Mouse (Mus musculus): ENCODE measurements around the gene Nanog.
"Not testable (repeated sequence)": the region's sequence is repeated elsewhere in the genome, so short reads cannot be mapped to it uniquely, and the experiment has no call there.

Gene Nanog

GRCm38 (mm10) chr6:122702480-122703124, 4.7 kb upstream of the Nanog start:
- DNase-seq (ENCODE audit: low read depth in 2 of 2, low spot score in 2 of 2), result no peak

GRCm38 (mm10) chr6:122703251-122703650, 4.0 kb upstream of the Nanog start:
- DNase-seq (ENCODE audit: low read depth in 2 of 2, low spot score in 2 of 2), result no peak

DNA sequence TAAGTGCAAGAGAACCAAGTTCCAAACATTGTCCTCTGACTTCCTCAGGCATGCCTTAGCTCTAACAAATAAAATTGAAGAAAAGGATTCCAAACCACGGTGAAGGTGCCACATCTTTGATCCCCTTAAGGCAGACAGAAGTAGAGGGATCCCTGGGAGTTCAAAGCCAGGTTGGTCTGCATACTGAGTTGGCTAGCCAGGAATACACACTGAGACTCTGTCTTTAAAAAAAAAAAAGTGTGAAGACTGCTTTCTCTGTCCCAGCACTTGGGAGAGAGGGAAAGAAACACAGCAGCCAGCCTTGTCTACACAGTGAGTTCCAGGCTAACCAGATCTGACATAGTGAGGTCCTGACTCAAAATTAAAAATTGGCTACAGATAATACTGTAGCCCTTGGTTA, 3.6 kb upstream of the Nanog start:
- DNase-seq (ENCODE audit: low read depth in 2 of 2, low spot score in 2 of 2), result no peak

DNA sequence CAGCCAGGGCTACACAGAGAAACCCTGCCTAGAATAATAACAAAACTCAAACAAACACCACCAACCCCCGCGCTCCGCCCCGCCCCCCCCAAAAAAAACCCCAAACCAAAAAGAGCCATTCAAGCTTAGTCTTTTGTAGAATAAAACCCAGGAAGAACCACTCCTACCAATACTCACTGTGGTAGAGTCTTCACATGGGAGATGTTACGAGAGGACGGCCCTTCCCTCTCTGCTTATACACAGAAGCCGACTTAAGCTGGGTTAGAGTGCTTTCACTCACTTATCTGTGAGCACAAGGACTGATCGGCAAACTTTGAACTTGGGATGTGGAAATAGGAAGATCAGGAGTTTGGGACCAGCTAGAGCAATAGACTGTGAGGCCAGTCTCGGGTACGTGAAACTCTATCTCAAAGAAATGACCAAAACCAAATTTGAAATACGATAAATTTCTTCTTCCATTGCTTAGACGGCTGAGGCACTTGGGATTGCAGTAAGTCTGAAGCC, 900 bp upstream of the Nanog start:
- DNase-seq (ENCODE audit: low read depth in 2 of 2, low spot score in 2 of 2), result no peak

- DNase-seq (ENCODE audit: low read depth in 2 of 2, low spot score in 2 of 2), result no peak
Observed at GRCm38 (mm10) chr6:122708826-122709225, 1.5 kb downstream of the Nanog start.

- no peak for DNase-seq (ENCODE audit: low read depth in 2 of 2, low spot score in 2 of 2)
Observed at GRCm38 (mm10) chr6:122711455-122711854, 4.2 kb downstream of the Nanog start.

DNA sequence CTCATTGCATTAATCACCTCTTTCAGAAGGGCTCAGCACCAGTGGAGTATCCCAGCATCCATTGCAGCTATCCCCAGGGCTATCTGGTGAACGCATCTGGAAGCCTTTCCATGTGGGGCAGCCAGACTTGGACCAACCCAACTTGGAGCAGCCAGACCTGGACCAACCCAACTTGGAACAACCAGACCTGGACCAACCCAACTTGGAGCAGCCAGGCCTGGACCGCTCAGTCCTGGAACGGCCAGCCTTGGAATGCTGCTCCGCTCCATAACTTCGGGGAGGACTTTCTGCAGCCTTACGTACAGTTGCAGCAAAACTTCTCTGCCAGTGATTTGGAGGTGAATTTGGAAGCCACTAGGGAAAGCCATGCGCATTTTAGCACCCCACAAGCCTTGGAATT, 5.8 kb downstream of the Nanog start:
- not testable (repeated sequence) for DNase-seq (ENCODE audit: low read depth in 2 of 2, low spot score in 2 of 2)

- no peak for DNase-seq (ENCODE audit: low read depth in 2 of 2, low spot score in 2 of 2)
Observed at GRCm38 (mm10) chr6:122714707-122715365, 7.5 kb downstream of the Nanog start.

GRCm38 (mm10) chr6:122715886-122716285, 8.6 kb downstream of the Nanog start:
- no peak for DNase-seq (ENCODE audit: low read depth in 2 of 2, low spot score in 2 of 2)

GRCm38 (mm10) chr6:122718224-122718623, 10.9 kb downstream of the Nanog start:
- not testable (repeated sequence) for DNase-seq (ENCODE audit: low read depth in 2 of 2, low spot score in 2 of 2)

GRCm38 (mm10) chr6:122719942-122720341, 12.7 kb downstream of the Nanog start:
- DNase-seq (ENCODE audit: low read depth in 2 of 2, low spot score in 2 of 2), result peak; percentile 34 to 55

DNA sequence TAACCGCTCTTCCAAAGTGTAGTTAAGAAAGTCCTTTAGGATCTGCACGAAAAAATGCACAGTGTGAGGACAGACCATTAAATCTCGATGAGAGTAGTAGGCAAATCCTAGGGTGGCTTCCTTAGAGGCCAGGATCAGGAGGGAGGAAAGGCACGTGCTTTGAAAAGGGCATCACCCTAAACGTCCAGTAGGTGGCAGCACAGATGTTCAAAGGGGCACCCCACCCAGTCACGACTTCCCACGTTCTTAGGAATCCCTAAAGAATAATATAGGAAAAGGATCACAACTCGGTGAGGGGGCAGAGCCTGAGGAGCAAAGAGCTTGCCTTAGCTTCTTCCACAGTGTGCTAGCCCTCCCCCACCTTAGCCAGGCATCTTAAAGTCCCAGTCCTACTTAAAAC, 32.7 kb downstream of the Nanog start:
- peak; percentile 47 to 57 for DNase-seq (ENCODE audit: low read depth in 2 of 2, low spot score in 2 of 2)

DNA sequence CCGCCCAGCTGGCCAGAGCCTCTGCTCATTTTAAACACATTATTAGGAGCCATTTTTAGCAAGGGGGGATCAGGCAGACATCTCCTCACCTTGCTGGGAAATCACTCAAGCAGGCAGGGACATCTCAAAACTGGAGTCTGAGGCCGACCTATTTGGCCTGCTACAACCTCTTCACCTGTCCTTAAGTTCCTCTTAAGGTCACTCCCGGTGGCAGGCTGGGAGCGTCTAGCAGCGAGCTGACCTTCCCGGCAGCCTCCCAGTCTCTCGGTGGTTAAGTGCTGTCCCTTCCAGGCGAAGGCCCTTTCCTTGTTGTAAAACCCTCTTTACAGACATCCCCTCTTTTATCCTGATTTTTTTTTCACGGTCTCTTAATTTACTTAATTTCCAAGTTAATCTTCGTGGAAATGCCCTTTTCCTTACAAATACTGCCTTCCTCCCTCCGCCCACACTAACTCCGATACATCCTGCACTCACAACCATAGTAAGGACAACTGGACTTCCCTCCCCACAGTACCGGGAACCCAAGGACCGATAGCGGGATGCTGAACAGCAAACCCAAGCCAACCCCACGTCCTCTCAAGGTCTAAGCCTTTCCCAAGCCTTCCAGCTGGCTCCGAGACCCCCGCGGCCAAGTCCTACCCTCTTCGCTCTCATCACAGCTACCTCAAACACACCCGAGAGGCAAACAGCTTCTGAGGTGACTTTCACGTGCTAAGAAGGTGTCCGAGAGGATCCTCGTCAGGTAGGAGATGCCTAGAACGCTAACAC, 34.4 kb downstream of the Nanog start:
- DNase-seq (ENCODE audit: low read depth in 2 of 2, low spot score in 2 of 2), result no peak

- peak; percentile 39 to 46 for DNase-seq (ENCODE audit: low read depth in 2 of 2, low spot score in 2 of 2)
Observed at GRCm38 (mm10) chr6:122742228-122742899, 35.1 kb downstream of the Nanog start.

- DNase-seq (ENCODE audit: low read depth in 2 of 2, low spot score in 2 of 2), result no peak
Observed at GRCm38 (mm10) chr6:122743353-122743752, 36.1 kb downstream of the Nanog start.

GRCm38 (mm10) chr6:122744505-122745249, 37.4 kb downstream of the Nanog start:
- no peak for DNase-seq (ENCODE audit: low read depth in 2 of 2, low spot score in 2 of 2)

GRCm38 (mm10) chr6:122750579-122750978, 43.3 kb downstream of the Nanog start:
- DNase-seq (ENCODE audit: low read depth in 2 of 2, low spot score in 2 of 2), result no peak

GRCm38 (mm10) chr6:122755913-122756312, 48.6 kb downstream of the Nanog start:
- no peak for DNase-seq (ENCODE audit: low read depth in 2 of 2, low spot score in 2 of 2)

- DNase-seq (ENCODE audit: low read depth in 2 of 2, low spot score in 2 of 2), result no peak
Observed at GRCm38 (mm10) chr6:122758732-122759131, 51.4 kb downstream of the Nanog start.

DNA sequence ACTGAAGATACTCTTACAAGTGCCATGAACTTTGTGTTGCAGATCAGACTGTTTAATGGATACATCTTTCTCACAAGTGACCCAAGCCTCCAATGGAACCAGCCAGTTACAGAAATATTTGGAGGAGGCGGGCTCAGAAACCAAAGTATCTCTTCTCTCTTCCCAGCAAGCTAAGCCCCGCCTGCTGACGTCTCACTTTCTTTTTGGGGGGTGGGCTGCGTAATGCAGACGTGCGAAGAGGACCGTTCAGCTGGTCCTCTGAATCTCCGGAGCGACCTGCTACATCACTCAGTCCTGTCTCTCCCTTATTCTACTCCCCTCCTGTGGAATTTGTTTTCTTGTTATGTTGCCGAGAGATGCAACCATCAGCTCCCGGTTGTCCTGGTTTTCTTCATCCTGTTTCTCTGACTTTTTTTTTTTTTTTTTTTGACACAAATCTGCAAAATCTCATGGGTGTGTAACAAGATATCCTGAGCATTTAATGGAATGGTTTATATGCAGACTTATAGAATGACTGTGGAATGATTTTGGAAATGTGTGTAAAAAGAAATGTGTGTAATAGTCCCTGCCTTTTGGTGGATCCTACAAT, 53.8 kb downstream of the Nanog start:
- peak in 1 of 2 experiments; percentile 9 for DNase-seq (ENCODE audit: low read depth in 2 of 2, low spot score in 2 of 2)
